Mouse (Mus musculus): ENCODE measurements around the gene Tmem156.

- TF ChIP-seq CTCF (conservative IDR thresholded peaks at IDR 0.05 in 1 of 2, IDR thresholded peaks at IDR 0.05 in 1 of 2; ENCODE audit: low read depth in 2 of 2, low read length in 2 of 2) (peak in 1 of 2 experiments; percentile 41; a peak in 2 of 4 replicates), POLR2A (IDR thresholded peaks at IDR 0.05; ENCODE audit: low read depth, low read length) (no peak), MAFK (IDR thresholded peaks at IDR 0.05; ENCODE audit: insufficient replicate concordance, low read length) (no peak), TCF12 (IDR thresholded peaks at IDR 0.05; ENCODE audit: low read depth, low read length) (no peak), ETS1 (conservative IDR thresholded peaks at IDR 0.05; ENCODE audit: low read depth, low read length) (no peak), GABPA (IDR thresholded peaks at IDR 0.05; ENCODE audit: insufficient replicate concordance, low read depth, low read length) (no peak), CHD1 (IDR thresholded peaks at IDR 0.05; ENCODE audit: low read depth, low read length) (no peak), USF1 (IDR thresholded peaks at IDR 0.05; ENCODE audit: low read depth, low read length) (no peak), MAX (IDR thresholded peaks at IDR 0.05; ENCODE audit: low read length) (no peak), ZMIZ1 (IDR thresholded peaks at IDR 0.05; ENCODE audit: low read depth, low read length) (no peak)
These were observed 72.1 kb downstream of the Tmem156 start for GRCm38 (mm10) chr5:65019823-65020222.

Measured in CH12.LX (cell line).